Mouse (Mus musculus): ENCODE measurements around the gene Ostc. TPM values are rescaled to one million over a fixed set of nuclear protein-coding genes. Genes with fewer than 3 reads are reported as not detected.

The Ostc gene
- total RNA-seq (2021) = 10 to 100 TPM; 69.3 to 75.0 TPM
- long read RNA-seq, experiment 1, transcript Ostc-201 (4 exons, 1,067 nt) = major isoform, 63 of 71 reads
- long read RNA-seq, experiment 1, partial matches to known transcripts = 4 of 71 reads
- long read RNA-seq, experiment 1, other reads (novel, unspliced or antisense) = 0 of 71 reads
- long read RNA-seq, experiment 2, transcript Ostc-202 (1 exons, 704 nt) = minor isoform, 5 of 120 reads
- long read RNA-seq, experiment 2, transcript Ostc-201 (4 exons, 1,067 nt) = major isoform, 112 of 120 reads
- long read RNA-seq, experiment 2, partial matches to known transcripts = 2 of 120 reads
- long read RNA-seq, experiment 2, other reads (novel, unspliced or antisense) = 1 of 120 reads

DNA sequence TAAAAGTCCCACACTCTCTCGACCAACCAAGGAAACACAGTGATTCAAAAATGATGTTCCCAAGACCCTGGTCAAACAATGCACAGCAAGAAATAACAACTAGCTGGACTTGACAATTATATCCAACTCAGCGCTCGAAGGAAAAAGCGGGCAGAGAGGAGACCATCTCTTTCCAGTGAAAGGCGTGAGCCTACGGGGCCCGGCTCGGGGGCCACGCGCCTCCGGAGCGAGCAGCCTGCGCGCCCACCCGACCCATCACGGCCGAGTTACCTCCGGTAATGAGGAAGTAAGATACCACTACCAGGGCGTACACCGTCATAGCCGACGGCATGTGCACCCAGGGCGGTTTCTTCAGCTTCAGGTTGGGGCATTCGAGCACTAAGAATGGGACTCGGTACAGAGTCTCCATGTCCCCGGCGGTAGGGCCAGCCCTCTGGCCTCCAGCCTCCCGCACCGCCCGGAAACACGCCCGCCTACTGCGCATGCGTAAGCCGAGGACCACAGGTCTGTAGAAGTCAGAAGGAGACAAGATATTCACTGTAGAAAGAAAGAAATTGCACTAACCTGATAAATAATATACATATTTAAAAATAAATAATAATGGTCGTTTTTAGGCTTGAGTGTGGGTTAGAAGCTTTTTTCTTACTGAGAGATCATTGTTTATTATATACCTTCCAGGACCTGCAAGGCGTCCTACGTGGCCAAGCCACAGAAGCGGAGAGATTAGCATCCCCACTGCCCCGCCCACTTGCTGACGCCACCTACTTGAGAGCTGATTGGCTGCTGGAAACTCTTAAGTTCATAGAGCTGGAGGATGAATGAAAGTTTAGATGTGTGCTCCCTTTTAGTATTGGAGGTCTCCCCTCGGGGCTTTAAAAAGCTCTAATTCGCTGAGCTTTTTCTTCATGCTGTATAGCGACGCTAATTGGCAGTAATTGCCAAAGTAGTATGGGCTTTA, at the start of gene Ostc:
Ostc (minus strand) TSS at position 478 of the 958 bp plus-strand sequence.
- peak; percentile 89 to 97 for DNase-seq (ENCODE audit: low spot score in 2 of 2)

DNA sequence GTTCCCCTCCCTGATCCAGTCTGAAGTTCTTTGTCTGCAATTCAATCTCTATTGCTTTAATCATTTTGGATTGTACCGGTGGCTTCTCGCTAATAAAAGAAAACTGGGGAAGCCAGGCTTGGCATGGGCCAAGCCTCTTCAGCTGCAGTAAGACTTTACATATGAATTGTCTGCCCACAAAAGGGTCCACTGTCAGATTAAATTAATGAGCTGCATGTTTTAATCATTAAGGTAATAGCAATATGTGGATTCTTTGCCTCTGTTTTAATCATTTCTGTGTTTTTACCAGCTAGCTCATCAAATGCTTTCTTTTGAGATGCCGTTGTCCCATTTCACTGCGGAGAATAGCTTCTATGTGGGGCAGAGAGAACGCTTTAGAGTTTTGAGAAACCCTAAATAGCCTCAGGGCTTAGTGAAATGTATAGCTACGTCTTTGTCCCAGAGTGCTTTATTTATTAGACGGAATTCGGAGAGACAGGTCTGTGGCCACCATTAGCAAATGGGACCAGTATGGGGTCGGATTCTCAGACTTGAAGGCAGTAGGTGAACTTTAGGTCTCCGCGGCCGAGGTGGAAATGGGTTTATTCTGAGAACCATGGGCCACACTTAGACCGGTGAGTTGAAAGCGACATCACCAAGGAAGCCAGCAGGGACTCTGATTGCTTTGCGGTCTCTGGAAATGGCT, 49.1 kb upstream of the Ostc start:
- no peak for DNase-seq (ENCODE audit: low spot score in 2 of 2)

DNA sequence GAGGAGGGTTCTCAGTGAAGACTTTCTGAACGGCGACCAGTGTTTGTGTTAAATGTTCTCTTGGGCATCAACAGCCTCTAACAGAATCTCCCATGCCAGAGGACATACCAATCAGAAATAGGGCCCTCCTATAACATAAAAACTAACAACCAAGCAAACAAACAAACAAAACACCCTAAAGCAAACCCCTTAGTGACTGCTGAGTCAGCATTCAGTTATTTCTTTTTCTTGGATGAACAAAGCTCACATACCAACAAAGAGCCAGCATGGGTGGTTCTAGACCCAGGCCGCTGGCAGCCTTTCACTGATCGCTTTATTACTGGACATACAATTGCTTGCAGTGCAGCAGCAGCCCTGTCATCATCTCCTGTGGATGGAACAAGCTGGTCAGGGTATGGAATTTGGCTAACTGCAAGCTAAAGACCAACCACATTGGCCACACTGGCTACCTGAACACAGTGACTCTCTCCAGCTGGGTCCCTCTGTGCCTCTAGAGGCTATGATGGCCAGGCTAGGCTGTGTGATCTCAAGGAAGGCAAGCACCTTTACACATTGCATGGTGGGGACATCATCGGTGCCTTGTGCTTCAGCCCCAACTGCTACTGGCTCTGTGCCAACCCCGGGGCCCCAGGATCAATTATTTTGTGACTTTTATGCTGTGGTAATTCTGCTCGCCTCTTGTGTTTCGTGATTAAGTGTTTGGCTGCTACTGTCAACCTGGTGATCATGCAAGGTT, 48.0 kb upstream of the Ostc start:
- DNase-seq (ENCODE audit: low spot score in 2 of 2) = no peak

DNA sequence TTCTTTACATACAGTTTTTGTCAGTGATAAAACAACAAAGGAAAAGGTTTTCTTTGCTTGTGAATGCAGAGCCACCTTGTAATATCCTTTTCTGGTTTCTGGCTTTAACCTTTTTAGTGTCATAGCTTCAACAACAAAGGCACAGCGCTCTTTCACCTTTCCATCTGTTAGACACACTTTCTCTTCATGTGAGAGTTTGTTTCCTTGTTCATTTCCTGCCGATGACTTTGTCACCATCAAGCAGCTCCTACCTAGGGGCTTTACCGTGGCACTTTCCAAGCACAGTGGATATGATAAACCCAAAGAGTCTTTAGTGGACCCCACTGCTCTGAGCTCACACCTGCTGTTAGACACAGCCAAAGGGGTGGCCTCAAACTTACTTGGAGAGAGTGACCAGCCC, 40.0 kb upstream of the Ostc start:
- no peak for DNase-seq (ENCODE audit: low spot score in 2 of 2)

DNA sequence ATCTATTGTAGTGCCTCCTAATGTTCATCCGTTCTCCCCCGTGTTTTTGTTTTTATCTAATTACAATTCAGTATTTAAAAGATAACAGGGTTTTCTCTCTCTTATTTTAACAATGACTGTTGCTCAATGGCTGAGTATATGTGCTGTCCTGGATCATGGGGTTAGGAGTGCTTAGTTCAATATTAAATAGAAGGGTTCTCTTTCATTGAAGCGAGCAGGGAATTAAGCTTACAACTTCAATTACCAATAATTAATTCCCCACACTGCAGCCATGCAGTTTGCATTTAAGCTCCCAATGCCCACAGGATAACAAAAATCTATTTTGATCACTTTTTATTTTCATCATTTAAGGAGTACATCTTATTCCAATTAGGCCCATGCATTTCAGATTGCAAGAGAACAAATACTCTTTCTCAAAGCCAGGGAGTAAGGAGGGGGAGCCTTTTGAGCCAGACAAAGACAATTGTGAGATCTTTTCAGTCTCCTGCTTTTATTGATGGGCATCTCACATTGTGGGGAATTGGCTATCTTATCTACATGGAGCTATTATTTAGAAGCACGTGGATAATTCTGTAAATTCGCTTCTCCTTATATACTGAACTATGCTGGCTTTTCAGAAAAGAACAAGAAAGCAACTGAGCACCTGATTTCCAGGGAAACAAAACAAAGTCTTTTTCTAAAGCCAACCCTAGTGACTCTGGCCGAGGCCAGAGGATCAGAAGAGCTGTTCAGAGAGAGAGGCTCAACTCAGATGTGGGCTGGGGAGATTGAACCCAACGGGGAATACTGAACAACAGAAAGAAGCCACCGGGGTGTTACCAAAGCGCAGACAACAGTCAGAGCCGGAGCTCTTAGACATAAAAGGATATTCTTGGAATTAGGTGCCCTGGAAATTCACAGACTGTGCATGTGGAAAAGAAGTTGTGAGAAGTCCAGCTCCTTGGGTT, 37.7 kb upstream of the Ostc start:
- DNase-seq (ENCODE audit: low spot score in 2 of 2) = no peak

DNA sequence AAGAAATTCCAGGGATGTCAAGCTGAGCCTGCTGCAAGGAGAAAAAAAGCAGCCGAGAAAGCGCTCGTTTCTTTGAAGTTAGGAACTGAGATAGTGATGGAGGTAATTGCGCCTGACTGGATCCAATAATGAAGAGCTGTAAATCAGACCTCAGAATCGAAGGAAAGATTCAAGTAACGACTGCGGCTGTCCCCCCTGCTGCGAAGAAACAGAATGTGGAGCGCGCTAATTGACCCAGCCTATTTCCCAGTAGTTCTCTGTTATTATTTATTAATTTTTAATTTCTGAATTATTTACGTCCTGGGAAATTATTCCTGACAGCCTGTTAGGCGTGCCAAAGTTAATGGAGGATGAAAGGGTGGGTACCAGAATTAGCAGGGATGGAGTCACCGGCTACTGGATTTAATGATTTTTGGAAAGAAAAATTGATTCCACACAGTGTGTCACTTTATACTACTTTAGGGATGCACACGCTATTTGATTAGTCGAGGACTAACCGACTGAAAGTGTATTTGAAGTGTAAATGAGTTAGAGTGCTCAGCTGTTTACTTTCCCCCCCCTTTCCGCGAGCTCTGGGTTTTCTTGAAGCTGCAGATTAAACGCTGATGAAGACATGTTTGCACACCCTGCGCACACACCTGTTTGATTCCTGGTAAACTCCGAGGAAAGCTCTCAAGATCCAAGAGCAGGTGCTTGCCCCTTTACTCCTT, 28.6 kb upstream of the Ostc start:
- no peak for DNase-seq (ENCODE audit: low spot score in 2 of 2)

DNA sequence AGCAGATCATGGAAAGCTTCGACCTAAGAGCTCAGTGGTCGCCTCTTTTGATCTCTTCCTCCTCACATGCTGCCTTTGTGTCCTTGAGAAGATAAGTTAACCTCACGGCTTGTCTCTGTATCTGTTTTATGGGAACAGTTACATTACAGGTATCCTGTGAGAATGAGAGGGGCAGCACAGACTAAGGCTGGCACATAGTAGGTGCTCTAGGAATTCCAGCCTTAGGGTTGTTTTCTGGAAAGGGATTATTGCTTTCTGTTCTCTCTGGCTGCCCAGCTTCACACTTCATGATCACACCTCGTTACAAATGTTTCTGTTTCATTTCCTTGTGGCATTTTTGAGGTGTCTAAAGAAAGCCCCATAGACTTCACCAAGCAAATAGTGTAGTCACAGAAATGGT, 27.5 kb upstream of the Ostc start:
- DNase-seq (ENCODE audit: low spot score in 2 of 2) = no peak

DNA sequence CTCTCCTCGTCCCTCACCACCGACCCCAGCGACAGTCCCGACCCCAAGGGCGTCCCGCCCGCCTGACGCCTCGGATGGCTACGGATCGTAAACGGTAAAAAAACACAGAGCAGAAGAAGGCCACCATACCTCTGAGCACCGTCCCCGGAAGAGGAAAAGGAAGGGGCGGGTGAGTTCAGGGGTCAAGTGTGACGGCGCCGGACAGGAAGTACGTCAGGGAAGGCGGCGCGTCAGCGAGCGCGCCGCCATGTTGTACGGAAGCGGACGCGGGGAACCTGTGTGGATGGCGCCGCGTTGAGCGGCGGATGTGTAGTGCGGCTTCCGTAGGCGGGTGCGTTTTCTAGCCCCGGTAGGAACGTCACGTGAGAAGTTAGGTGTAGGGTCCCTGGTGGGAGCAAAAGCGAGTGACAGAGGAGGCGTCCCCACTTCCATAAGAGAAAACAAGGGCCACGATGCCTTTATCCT, 21.0 kb upstream of the Ostc start, which contains the start of gene Rpl34:
Rpl34 (minus strand) TSS at position 210 of the 465 bp plus-strand sequence.
- DNase-seq (ENCODE audit: low spot score in 2 of 2) = peak; percentile 90 to 96

DNA sequence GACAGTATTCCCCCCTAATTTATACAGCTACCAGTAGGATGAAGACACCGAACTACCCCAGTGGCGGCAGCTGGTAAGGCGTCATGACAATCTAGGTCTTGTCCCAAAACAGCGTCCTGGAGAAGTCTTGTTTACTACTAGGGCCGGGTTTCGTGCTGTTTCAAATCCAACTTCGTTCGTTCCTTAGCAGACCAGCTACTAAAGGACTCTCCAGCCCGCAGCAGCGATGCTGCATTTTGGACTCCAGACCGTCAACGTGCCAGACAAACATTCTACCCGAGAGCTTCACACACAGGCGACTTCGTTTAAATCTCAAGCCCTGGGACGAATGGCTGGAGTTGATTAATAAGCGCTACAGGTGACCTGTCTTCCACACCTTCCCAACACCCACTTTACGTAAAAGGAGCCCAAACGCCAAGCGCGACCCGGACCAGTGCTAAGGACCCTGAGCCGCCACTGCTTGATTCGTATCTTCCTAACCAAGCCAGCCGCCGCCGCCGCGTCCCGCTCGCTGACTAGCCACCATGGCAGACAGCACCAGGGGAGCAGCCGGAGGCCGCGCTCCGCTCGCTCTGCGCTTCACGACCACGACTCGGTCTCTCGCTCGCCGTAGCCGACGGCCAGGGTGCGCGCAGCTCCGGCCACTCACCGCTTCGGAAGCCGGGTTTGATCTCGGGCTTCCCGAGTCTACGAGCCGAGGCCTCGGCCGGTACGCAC, 20.4 kb upstream of the Ostc start:
- peak; percentile 41 to 52 for DNase-seq (ENCODE audit: low spot score in 2 of 2)

DNA sequence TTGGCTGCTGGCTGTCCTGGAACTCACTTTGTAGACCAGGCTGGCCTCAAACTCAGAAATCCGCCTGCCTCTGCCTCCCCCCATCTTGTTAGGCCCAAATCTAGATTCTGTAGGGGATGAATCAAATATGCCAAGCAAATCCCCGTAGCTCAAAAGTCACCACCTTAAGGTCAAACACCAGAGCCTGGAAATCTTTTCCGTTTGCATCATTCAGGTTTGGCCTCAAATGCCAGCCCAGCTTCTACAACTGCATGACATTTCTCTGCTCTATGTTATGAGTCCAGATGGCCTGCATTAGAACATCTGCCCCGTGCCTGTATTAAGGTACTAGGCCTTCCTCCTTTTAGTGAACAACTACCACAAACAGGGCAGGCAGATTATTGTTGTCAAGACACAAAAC, 18.4 kb upstream of the Ostc start:
- DNase-seq (ENCODE audit: low spot score in 2 of 2) = no peak

DNA sequence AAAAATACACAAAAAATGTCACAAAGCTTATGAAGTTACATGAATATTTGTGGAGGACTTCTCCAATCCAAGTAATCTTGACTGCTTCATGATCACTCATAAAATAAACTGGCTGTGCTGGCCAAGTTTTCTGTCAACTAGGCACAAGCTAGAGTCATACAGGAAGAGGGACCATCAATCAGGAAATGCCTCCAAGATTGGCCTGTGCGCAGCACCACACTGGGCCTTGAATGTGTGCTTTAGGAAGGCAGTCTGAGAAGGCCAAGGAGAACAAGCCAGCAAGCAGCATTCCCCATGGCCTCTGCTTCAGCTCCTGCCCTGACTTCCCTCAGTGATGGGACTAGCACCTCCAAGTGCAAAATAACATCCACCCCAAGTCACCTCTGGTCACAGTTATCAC, 17.8 kb upstream of the Ostc start:
- no peak for DNase-seq (ENCODE audit: low spot score in 2 of 2)

DNA sequence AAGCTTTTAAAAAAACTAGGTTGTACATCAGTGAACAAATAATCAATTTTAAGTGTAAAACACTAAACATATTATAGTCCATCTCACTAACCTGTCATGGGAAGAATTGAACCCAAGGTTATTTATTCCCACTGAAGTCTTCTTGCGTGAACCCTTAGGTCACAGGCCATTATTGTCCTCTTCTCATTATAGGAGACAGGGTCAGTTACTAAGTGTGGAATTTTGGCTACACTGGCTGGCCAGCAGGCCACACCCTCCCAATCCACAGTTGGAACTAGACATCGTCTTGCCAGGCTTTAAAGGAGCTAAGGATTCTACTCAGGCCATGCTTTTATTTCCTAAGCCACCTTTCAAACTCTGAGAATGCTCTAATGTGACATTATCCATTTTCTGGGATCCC, 16.5 kb upstream of the Ostc start:
- no peak for DNase-seq (ENCODE audit: low spot score in 2 of 2)

DNA sequence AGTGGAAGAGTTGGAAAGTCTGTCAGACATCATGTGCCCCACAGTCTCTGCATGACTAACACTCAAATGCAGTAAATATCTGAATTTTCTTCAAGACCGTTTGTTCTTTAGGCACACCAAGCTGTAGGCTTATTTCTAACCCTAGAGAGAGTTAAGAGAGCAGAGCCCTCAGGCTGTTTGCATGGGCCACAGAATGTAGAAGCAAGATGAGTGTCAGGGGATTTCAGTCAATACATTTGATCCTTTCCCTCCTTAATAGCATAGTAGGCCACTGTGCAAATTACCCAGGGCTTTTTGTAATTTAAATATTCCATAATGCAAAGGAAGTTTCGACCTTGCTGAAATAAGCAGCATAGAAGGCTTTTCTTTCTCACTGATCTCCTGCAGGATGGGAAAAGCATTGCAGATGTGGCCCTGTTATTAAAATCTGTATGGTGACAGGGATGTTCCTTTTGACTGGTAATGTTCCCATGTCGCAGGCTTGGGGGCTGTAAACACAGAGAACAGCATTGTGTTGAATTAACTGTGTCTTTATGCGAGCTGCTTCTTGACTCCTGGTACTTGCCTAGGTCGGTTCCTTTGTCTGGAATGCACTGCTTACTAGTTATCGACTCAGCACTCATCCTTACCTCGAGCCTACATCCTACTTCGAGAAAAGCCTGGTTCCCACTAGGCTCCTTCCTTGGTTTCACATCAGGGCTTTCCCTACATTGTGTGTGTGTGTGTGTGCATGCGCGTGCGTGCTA, 13.7 kb upstream of the Ostc start:
- DNase-seq (ENCODE audit: low spot score in 2 of 2) = no peak

DNA sequence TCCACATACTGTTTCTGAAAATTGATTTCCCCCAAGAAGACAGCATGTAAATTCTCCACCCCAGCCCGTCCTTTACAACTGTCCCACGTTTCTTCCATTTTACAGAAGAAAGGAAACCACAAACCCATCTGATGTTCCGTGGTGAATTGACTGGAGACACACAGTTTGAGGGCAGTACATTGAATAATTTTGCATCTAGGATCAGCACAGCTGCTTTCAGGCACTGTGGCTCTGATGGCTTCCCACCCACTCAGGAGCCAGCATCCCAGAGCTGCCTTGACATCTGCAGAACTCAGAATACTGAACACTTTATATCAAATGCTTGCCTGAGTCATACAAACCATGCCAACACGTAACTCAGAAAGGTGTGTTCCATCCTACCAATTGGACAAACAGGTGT, 11.0 kb upstream of the Ostc start:
- no peak for DNase-seq (ENCODE audit: low spot score in 2 of 2)

DNA sequence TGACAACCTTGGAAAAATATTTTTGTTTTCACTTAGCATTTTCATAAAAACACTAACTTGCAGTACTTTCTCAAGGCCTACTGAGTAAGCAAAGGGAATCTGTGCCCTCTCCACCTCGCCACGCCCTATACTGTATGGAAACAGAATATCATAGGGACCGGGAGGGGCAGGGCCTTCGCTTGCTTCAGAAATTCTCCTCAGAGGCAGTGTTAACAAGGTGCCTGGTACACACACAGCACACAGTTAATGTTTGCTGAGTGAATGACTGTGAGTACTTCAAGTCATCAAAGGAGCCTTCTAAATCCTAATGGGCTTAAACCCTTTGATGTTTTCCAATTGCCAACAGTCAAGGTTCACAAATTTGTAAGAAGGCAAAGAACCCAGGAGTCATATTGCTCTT, 9.6 kb upstream of the Ostc start:
- DNase-seq (ENCODE audit: low spot score in 2 of 2) = no peak

DNA sequence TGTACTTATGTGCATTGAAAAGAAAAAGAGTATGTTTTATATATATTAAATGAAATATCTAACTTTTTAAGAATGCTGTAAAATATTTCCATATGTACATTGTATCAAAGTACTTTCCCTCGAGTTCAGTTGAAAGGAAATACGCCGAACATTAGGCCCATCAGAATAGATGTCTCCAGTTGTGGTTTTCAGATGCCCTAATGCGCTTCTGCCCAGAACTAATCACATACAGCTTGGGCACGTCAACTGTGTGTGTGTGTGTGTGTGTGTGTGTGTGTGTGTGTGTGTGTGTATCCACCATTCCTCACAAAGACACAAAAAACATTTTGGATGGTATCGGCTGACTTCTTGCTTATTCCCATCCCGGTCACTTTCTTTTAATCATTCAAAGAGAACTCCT, 7.3 kb upstream of the Ostc start:
- DNase-seq (ENCODE audit: low spot score in 2 of 2) = no peak

DNA sequence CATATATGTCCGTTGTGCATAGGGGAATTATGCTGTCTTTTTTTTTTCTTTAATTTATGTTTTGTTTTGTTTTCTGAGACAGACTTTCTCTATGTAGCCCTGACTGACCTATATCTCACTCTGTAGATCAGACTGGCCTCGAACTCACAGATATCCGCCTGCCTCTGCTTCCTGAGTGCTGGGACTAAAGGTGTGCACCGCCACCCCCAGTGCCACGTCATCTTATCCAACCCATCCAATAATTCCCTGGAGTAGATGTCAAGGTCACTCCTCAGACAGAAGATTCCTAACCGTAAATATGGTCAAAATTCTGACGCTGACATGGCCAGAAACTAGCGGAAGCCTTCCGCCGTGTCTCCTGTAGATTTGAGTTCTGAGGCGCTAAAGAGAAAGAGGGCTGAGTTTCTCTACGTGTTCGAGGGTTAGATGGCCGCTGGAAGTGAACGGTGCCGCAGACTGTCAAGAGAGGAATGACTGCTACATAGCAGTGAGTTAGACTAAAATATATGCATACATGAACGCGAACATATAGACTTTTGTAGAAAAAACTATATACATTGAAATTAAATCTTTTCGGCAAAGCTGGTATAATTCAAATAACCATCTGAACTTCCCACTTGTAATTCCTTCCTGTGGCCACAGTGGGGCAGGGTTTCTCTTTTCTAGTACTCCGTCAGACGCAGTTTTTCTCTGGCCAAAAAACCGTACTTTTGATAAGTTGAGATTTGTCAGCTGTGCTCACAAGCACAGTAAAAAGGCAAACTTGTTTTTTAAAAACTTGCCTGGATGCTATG, 5.7 kb upstream of the Ostc start:
- DNase-seq (ENCODE audit: low spot score in 2 of 2) = peak; percentile 52 to 85
